Mouse (Mus musculus): Measurements from ENCODE around the gene Tmem95. TPM values are rescaled to one million over a fixed set of nuclear protein-coding genes. Genes with fewer than 3 reads are reported as not detected.
A peak's percentile ranks its signal among the peaks of the same experiment; 100 is the strongest.

Tmem95 gene
- total RNA-seq, 2 experiments from 2014 or later = not detected

- no peak for DNase-seq (ENCODE audit: low spot score in 2 of 2)
Measured at GRCm38 (mm10) chr11:69911701-69912100, 33.9 kb upstream of the Tmem95 start.

- no peak for DNase-seq (ENCODE audit: low spot score in 2 of 2)
Measured at GRCm38 (mm10) chr11:69910781-69911560, 33.2 kb upstream of the Tmem95 start.

- DNase-seq (ENCODE audit: low spot score in 2 of 2) = no peak
Measured at GRCm38 (mm10) chr11:69910177-69910576, 32.4 kb upstream of the Tmem95 start.

GRCm38 (mm10) chr11:69909174-69909573 is 31.4 kb upstream of the Tmem95 start:
- DNase-seq (ENCODE audit: low spot score in 2 of 2) = no peak

GRCm38 (mm10) chr11:69908645-69909044 is 30.8 kb upstream of the Tmem95 start:
- no peak for DNase-seq (ENCODE audit: low spot score in 2 of 2)

GRCm38 (mm10) chr11:69904311-69904710 is 26.5 kb upstream of the Tmem95 start:
- no peak for DNase-seq (ENCODE audit: low spot score in 2 of 2)

- no peak for DNase-seq (ENCODE audit: low spot score in 2 of 2)
Measured at GRCm38 (mm10) chr11:69902972-69903371, 25.2 kb upstream of the Tmem95 start.

GRCm38 (mm10) chr11:69901993-69902392 is 24.2 kb upstream of the Tmem95 start:
- peak in 1 of 2 experiments; percentile 23 for DNase-seq (ENCODE audit: low spot score in 2 of 2)

- peak; percentile 93 to 97 for DNase-seq (ENCODE audit: low spot score in 2 of 2)
Measured at GRCm38 (mm10) chr11:69901406-69901846, 23.6 kb upstream of the Tmem95 start.

GRCm38 (mm10) chr11:69900471-69901405 is 22.9 kb upstream of the Tmem95 start, which contains the start of the genes 2810408A11Rik and Neurl4:
Gene 2810408A11Rik (minus strand): TSS chr11:69900987.
Gene Neurl4 (plus strand): TSS chr11:69901072.
- peak; percentile 82 to 89 for DNase-seq (ENCODE audit: low spot score in 2 of 2)

GRCm38 (mm10) chr11:69899870-69900269 is 22.1 kb upstream of the Tmem95 start:
- DNase-seq (ENCODE audit: low spot score in 2 of 2) = no peak

GRCm38 (mm10) chr11:69895291-69895690 is 17.5 kb upstream of the Tmem95 start, which contains the start of gene Acap1:
Gene Acap1 (minus strand): TSS chr11:69895539.
- DNase-seq (ENCODE audit: low spot score in 2 of 2) = no peak

GRCm38 (mm10) chr11:69894671-69895070 is 16.9 kb upstream of the Tmem95 start:
- DNase-seq (ENCODE audit: low spot score in 2 of 2) = no peak

GRCm38 (mm10) chr11:69891482-69891881 is 13.7 kb upstream of the Tmem95 start:
- DNase-seq (ENCODE audit: low spot score in 2 of 2) = peak in 1 of 2 experiments; percentile 32

GRCm38 (mm10) chr11:69886907-69887635 is 9.3 kb upstream of the Tmem95 start:
- no peak for DNase-seq (ENCODE audit: low spot score in 2 of 2)

GRCm38 (mm10) chr11:69884663-69885062 is 6.8 kb upstream of the Tmem95 start:
- no peak for DNase-seq (ENCODE audit: low spot score in 2 of 2)

GRCm38 (mm10) chr11:69884240-69884639 is 6.4 kb upstream of the Tmem95 start:
- no peak for DNase-seq (ENCODE audit: low spot score in 2 of 2)

- DNase-seq (ENCODE audit: low spot score in 2 of 2) = no peak
Measured at GRCm38 (mm10) chr11:69883527-69884151, 5.8 kb upstream of the Tmem95 start.

GRCm38 (mm10) chr11:69883066-69883465 is 5.2 kb upstream of the Tmem95 start:
- DNase-seq (ENCODE audit: low spot score in 2 of 2) = no peak
